Mouse (Mus musculus): ENCODE measurements around the gene Kif26b. TPM values are rescaled to one million over a fixed set of nuclear protein-coding genes. Genes with fewer than 3 reads are reported as not detected.

The Kif26b gene
- polyA plus RNA-seq, 1 experiment = not detected

- WGBS = 71% methylated on average over 8 of the region's 8 CpGs
- Histone ChIP-seq H3K27ac (ENCODE audit: control insufficient read depth, insufficient read depth, low read depth, low read length, poor library complexity) (no peak overlapping the region), H3K4me1 (ENCODE audit: control insufficient read depth, insufficient read depth, low read length) (no peaks in the 10 kb centered on the region), H3K4me3 (replicated peaks; ENCODE audit: control insufficient read depth, low read depth, low read length) (no peak overlapping the region)
- no peak for TF ChIP-seq CTCF (IDR thresholded peaks at IDR 0.05; ENCODE audit: control insufficient read depth, insufficient read depth, low read length)
- TF ChIP-seq POLR2A (IDR thresholded peaks at IDR 0.05; ENCODE audit: borderline replicate concordance, control insufficient read depth, low read depth, low read length) = no peak
These were observed 270.0 kb downstream of the Kif26b start for GRCm38 (mm10) chr1:178798886-178799285.

DNA sequence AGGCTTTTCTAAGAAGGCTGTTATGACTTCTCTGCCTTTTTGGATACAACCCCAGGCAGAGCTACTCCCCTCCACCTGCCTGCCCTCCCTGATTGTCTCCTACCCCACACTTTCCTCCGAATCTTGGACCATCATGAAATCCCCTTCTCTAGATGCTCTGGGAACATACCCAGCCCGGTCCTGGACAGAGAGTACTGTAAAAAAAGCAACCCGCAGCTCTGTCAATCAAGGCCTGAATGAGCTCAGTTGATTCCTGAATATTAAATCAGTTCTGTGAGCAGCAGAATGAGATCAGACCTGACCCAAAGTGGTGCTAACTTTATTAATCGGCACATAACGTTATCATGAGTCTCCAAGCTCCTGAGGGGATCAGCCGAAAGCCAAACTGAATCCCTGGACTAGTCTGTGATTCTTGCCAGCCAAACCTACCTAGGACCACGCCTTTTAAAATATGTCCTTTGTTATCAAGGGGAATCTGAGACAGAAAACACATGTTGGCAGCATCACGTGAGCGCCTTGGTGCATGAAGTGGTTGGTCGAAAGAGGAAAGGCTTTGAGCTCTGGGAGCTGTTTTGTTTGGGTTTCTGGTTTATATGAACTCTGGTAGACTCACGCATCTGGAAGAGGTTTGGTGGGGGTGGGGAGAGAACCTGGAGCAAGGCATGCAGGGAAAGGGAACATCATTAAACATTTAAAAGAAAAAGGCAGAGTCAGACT, 271.1 kb downstream of the Kif26b start:
- 78% methylated on average over 11 of the region's 11 CpGs for WGBS
- Histone ChIP-seq H3K4me3 (replicated peaks; ENCODE audit: control insufficient read depth, low read depth, low read length) (no peak overlapping the region), H3K27ac (ENCODE audit: control insufficient read depth, insufficient read depth, low read depth, low read length, poor library complexity) (no peak overlapping the region), H3K4me1 (ENCODE audit: control insufficient read depth, insufficient read depth, low read length) (no peaks in the 10 kb centered on the region)
- TF ChIP-seq POLR2A (IDR thresholded peaks at IDR 0.05; ENCODE audit: borderline replicate concordance, control insufficient read depth, low read depth, low read length) (no peak), CTCF (IDR thresholded peaks at IDR 0.05; ENCODE audit: control insufficient read depth, insufficient read depth, low read length) (no peak)

DNA sequence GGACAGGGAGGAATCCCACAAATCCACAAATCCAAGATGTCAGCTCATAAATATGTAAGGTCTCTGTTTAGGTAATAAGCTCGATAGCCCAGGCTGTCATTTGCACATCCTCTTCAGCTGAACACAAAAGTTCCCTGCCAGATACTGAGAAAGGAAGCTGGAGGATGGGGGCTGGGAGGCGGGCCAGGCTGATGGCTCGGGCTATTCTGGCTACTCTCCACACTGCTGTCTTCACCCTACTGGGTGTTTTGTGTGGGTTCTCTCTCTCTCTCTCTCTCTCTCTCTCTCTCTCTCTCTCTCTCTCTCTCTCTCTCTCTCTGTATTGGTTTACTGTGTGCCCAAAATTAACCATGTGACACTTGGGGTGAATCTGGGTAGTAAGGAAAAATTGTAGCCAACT, 274.2 kb downstream of the Kif26b start:
- no peak overlapping the region for H3K27ac ChIP-seq (ENCODE audit: control insufficient read depth, insufficient read depth, low read depth, low read length, poor library complexity)
- H3K4me1 ChIP-seq (ENCODE audit: control insufficient read depth, insufficient read depth, low read length) = no peaks in the 10 kb centered on the region
- TF ChIP-seq CTCF (IDR thresholded peaks at IDR 0.05; ENCODE audit: control insufficient read depth, insufficient read depth, low read length) = no peak
- no peak for TF ChIP-seq POLR2A (IDR thresholded peaks at IDR 0.05; ENCODE audit: borderline replicate concordance, control insufficient read depth, low read depth, low read length)
- 26% methylated on average over 3 of the region's 3 CpGs for WGBS
- H3K4me3 ChIP-seq (replicated peaks; ENCODE audit: control insufficient read depth, low read depth, low read length) = no peak overlapping the region

DNA sequence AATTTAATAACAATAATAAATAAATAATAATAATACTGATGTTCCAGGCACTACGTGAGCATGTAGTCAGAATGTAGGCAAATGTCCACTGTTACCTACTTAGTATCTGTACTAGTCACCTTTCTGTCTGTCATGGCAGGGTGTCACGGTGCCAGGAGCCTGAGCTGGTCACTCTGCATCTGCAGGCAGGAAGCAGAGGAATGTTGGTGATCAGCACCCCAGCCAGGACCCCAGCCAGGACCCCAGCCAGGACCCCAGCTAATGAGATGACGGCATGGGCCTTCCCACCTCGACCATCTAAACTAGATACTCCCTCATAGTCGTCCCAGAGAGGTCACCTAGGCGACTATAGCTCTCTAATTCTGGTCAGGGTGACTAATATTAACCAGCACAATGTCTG, 288.6 kb downstream of the Kif26b start:
- H3K4me3 ChIP-seq (replicated peaks; ENCODE audit: control insufficient read depth, low read depth, low read length) = no peak overlapping the region
- TF ChIP-seq POLR2A (IDR thresholded peaks at IDR 0.05; ENCODE audit: borderline replicate concordance, control insufficient read depth, low read depth, low read length) (no peak), CTCF (IDR thresholded peaks at IDR 0.05; ENCODE audit: control insufficient read depth, insufficient read depth, low read length) (no peak)
- WGBS = 68% methylated on average over 6 of the region's 6 CpGs
- no peaks in the 10 kb centered on the region for H3K4me1 ChIP-seq (ENCODE audit: control insufficient read depth, insufficient read depth, low read length)
- no peak overlapping the region for H3K27ac ChIP-seq (ENCODE audit: control insufficient read depth, insufficient read depth, low read depth, low read length, poor library complexity)

- TF ChIP-seq POLR2A (IDR thresholded peaks at IDR 0.05; ENCODE audit: borderline replicate concordance, control insufficient read depth, low read depth, low read length) (no peak), CTCF (IDR thresholded peaks at IDR 0.05; ENCODE audit: control insufficient read depth, insufficient read depth, low read length) (no peak)
- no peak overlapping the region for H3K4me3 ChIP-seq (replicated peaks; ENCODE audit: control insufficient read depth, low read depth, low read length)
- 78% methylated on average over 7 of the region's 7 CpGs for WGBS
- no peak overlapping the region for H3K27ac ChIP-seq (ENCODE audit: control insufficient read depth, insufficient read depth, low read depth, low read length, poor library complexity)
- no peaks in the 10 kb centered on the region for H3K4me1 ChIP-seq (ENCODE audit: control insufficient read depth, insufficient read depth, low read length)
These were observed 290.1 kb downstream of the Kif26b start for GRCm38 (mm10) chr1:178819060-178819459.

DNA sequence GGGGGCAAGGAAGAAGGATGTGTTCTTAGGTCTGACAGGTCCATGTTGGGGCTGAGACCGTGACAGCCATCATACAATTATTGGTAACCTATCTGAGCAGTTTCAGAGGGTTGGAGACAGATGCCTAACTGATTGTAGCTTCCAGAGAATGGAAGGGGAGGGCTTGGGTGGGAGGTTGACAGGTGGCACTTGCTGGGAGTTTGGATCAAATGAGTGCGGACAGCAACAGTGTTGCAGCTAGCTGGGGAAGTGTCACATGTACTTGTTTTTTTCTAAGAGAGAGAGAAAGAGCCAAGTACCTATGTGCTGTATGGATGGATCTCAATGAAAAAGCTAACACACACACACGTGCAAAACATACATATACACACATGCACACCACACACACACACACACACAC, 291.2 kb downstream of the Kif26b start:
- WGBS = 79% methylated on average over 3 of the region's 3 CpGs
- TF ChIP-seq POLR2A (IDR thresholded peaks at IDR 0.05; ENCODE audit: borderline replicate concordance, control insufficient read depth, low read depth, low read length) (no peak), CTCF (IDR thresholded peaks at IDR 0.05; ENCODE audit: control insufficient read depth, insufficient read depth, low read length) (no peak)
- H3K27ac ChIP-seq (ENCODE audit: control insufficient read depth, insufficient read depth, low read depth, low read length, poor library complexity) = no peak overlapping the region
- H3K4me1 ChIP-seq (ENCODE audit: control insufficient read depth, insufficient read depth, low read length) = no peaks in the 10 kb centered on the region
- H3K4me3 ChIP-seq (replicated peaks; ENCODE audit: control insufficient read depth, low read depth, low read length) = no peak overlapping the region

- Histone ChIP-seq H3K27ac (ENCODE audit: control insufficient read depth, insufficient read depth, low read depth, low read length, poor library complexity) (no peak overlapping the region), H3K4me3 (replicated peaks; ENCODE audit: control insufficient read depth, low read depth, low read length) (no peak overlapping the region), H3K4me1 (ENCODE audit: control insufficient read depth, insufficient read depth, low read length) (no peaks in the 10 kb centered on the region)
- TF ChIP-seq CTCF (IDR thresholded peaks at IDR 0.05; ENCODE audit: control insufficient read depth, insufficient read depth, low read length) (no peak), POLR2A (IDR thresholded peaks at IDR 0.05; ENCODE audit: borderline replicate concordance, control insufficient read depth, low read depth, low read length) (no peak)
- WGBS = 81% methylated on average over 14 of the region's 14 CpGs
These were observed 291.9 kb downstream of the Kif26b start for GRCm38 (mm10) chr1:178820556-178821435.

DNA sequence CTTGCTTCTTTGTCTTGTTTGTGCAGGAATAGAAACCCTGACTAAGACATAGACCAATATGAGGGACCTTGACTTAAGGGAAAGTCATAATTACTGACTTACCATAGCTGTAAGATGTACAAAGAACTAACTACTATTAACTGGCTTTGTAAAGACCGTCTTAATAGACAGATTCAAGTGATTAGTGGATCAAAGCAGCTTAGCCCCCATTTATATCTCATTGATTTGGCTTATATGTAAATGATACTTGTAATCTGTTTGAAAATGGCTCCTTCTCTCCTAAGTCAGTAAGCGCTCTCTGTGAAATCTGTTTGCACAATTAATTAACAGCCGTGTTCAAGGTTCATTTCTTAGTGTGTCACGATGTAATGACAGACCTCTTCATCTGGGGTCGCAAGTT, 295.9 kb downstream of the Kif26b start:
- H3K4me3 ChIP-seq (replicated peaks; ENCODE audit: control insufficient read depth, low read depth, low read length) = no peak overlapping the region
- TF ChIP-seq CTCF (IDR thresholded peaks at IDR 0.05; ENCODE audit: control insufficient read depth, insufficient read depth, low read length) = no peak
- no peak overlapping the region for H3K27ac ChIP-seq (ENCODE audit: control insufficient read depth, insufficient read depth, low read depth, low read length, poor library complexity)
- H3K4me1 ChIP-seq (ENCODE audit: control insufficient read depth, insufficient read depth, low read length) = no peaks in the 10 kb centered on the region
- WGBS = 84% methylated on average over 5 of the region's 5 CpGs
